Mouse (Mus musculus) testis, adult 2 months (tissue): Measurements from ENCODE around the gene Zbtb22.
"Not testable (repeated sequence)": the region's sequence is repeated elsewhere in the genome, so short reads cannot be mapped to it uniquely, and the experiment has no call there.

Source experiments
- CTCF ChIP-seq: fragments of 200-500 bp; IDR thresholded peaks from 2 replicates; pipeline ENCODE4 v1.5.1; 2012; ENCODE audit warnings: low read depth, mild to moderate bottlenecking, inconsistent platforms, low read length, moderate library complexity; ENCODE audit not compliant: control insufficient read depth, insufficient read depth, insufficient replicate concordance
- POLR2A ChIP-seq: fragments of 200-500 bp; IDR thresholded peaks from 2 replicates; pipeline ENCODE4 v1.6.1; 2012; ENCODE audit warnings: low read depth, mild to moderate bottlenecking, inconsistent platforms, low read length, moderate library complexity; ENCODE audit not compliant: control insufficient read depth

- not testable (repeated sequence) for TF ChIP-seq CTCF, POLR2A
These were observed 27.9 kb upstream of the Zbtb22 start for GRCm38 (mm10) chr17:33887802-33888201.
